Mouse (Mus musculus): ENCODE measurements around the gene Gm20388. TPM values are rescaled to one million over a fixed set of nuclear protein-coding genes. Genes with fewer than 3 reads are reported as not detected.
A peak's percentile ranks its signal among the peaks of the same experiment; 100 is the strongest.

Gene Gm20388
- polyA plus RNA-seq, 1 experiment from 2014 or later = not detected

GRCm38 (mm10) chr8:121164017-121164469, 1253.4 kb downstream of the Gm20388 start:
- no peak overlapping the region for H3K4me2 ChIP-seq (replicated peaks; ENCODE audit: low read depth, low read length)
- ATAC-seq (ENCODE audit: low FRiP score, low TSS enrichment) = peak; percentile 56; the same call in 1 of the 2 replicates
- H3K27me3 ChIP-seq (ENCODE audit: control insufficient read depth, insufficient read depth, low read length) = no peaks in the 10 kb centered on the region
- H3K27ac ChIP-seq (ENCODE audit: low read depth, low read length) = no peak overlapping the region
- no peak overlapping the region for H3K9ac ChIP-seq (ENCODE audit: low read depth, low read length)
- 53% methylated on average over 8 of the region's 8 CpGs for WGBS
- H3K4me3 ChIP-seq (ENCODE audit: low read length) = no peak overlapping the region
- H3K4me1 ChIP-seq (ENCODE audit: control insufficient read depth, insufficient read depth, low read length) = peaks cover 18% of the 10 kb centered on the region
- H3K9me3 ChIP-seq (ENCODE audit: control insufficient read depth, low read length) = no peaks in the 10 kb centered on the region
- H3K36me3 ChIP-seq (ENCODE audit: control insufficient read depth, insufficient read depth, low read length) = no peaks in the 10 kb centered on the region

GRCm38 (mm10) chr8:121168033-121168432, 1257.4 kb downstream of the Gm20388 start:
- Histone ChIP-seq H3K4me3 (ENCODE audit: low read length) (no peak overlapping the region), H3K27ac (ENCODE audit: low read depth, low read length) (no peak overlapping the region), H3K27me3 (ENCODE audit: control insufficient read depth, insufficient read depth, low read length) (no peaks in the 10 kb centered on the region), H3K4me1 (ENCODE audit: control insufficient read depth, insufficient read depth, low read length) (peaks cover 26% of the 10 kb centered on the region), H3K9ac (ENCODE audit: low read depth, low read length) (no peak overlapping the region), H3K4me2 (replicated peaks; ENCODE audit: low read depth, low read length) (no peak overlapping the region), H3K9me3 (ENCODE audit: control insufficient read depth, low read length) (no peaks in the 10 kb centered on the region), H3K36me3 (ENCODE audit: control insufficient read depth, insufficient read depth, low read length) (no peaks in the 10 kb centered on the region)
- WGBS = 74% methylated on average over 5 of the region's 5 CpGs
- no peak for ATAC-seq (ENCODE audit: low FRiP score, low TSS enrichment)

- Histone ChIP-seq H3K4me1 (ENCODE audit: control insufficient read depth, insufficient read depth, low read length) (peaks cover 28% of the 10 kb centered on the region), H3K9ac (ENCODE audit: low read depth, low read length) (no peak overlapping the region), H3K9me3 (ENCODE audit: control insufficient read depth, low read length) (no peaks in the 10 kb centered on the region), H3K27me3 (ENCODE audit: control insufficient read depth, insufficient read depth, low read length) (no peaks in the 10 kb centered on the region), H3K27ac (ENCODE audit: low read depth, low read length) (peak overlapping the region; percentile 32; the same call in 1 of the 2 replicates), H3K4me3 (ENCODE audit: low read length) (no peak overlapping the region), H3K36me3 (ENCODE audit: control insufficient read depth, insufficient read depth, low read length) (no peaks in the 10 kb centered on the region), H3K4me2 (replicated peaks; ENCODE audit: low read depth, low read length) (no peak overlapping the region)
- peak; percentile 16; the same call in 1 of the 2 replicates for ATAC-seq (ENCODE audit: low FRiP score, low TSS enrichment)
- WGBS = 19% methylated on average over 7 of the region's 7 CpGs
Observed at GRCm38 (mm10) chr8:121170116-121170515, 1259.5 kb downstream of the Gm20388 start.

GRCm38 (mm10) chr8:121170626-121171552, 1260.2 kb downstream of the Gm20388 start:
- WGBS = 49% methylated on average over 27 of the region's 27 CpGs
- H3K9me3 ChIP-seq (ENCODE audit: control insufficient read depth, low read length) = no peaks in the 10 kb centered on the region
- H3K4me2 ChIP-seq (replicated peaks; ENCODE audit: low read depth, low read length) = no peak overlapping the region
- no peak overlapping the region for H3K27ac ChIP-seq (ENCODE audit: low read depth, low read length)
- no peak overlapping the region for H3K9ac ChIP-seq (ENCODE audit: low read depth, low read length)
- H3K27me3 ChIP-seq (ENCODE audit: control insufficient read depth, insufficient read depth, low read length) = no peaks in the 10 kb centered on the region
- H3K4me3 ChIP-seq (ENCODE audit: low read length) = no peak overlapping the region
- no peaks in the 10 kb centered on the region for H3K36me3 ChIP-seq (ENCODE audit: control insufficient read depth, insufficient read depth, low read length)
- H3K4me1 ChIP-seq (ENCODE audit: control insufficient read depth, insufficient read depth, low read length) = peaks cover 36% of the 10 kb centered on the region
- ATAC-seq (ENCODE audit: low FRiP score, low TSS enrichment) = no peak

GRCm38 (mm10) chr8:121172567-121172966, 1261.9 kb downstream of the Gm20388 start:
- 41% methylated on average over 8 of the region's 8 CpGs for WGBS
- Histone ChIP-seq H3K27ac (ENCODE audit: low read depth, low read length) (no peak overlapping the region), H3K9ac (ENCODE audit: low read depth, low read length) (no peak overlapping the region), H3K9me3 (ENCODE audit: control insufficient read depth, low read length) (no peaks in the 10 kb centered on the region), H3K4me1 (ENCODE audit: control insufficient read depth, insufficient read depth, low read length) (peaks cover 43% of the 10 kb centered on the region), H3K4me3 (ENCODE audit: low read length) (no peak overlapping the region), H3K4me2 (replicated peaks; ENCODE audit: low read depth, low read length) (no peak overlapping the region), H3K27me3 (ENCODE audit: control insufficient read depth, insufficient read depth, low read length) (no peaks in the 10 kb centered on the region), H3K36me3 (ENCODE audit: control insufficient read depth, insufficient read depth, low read length) (no peaks in the 10 kb centered on the region)
- ATAC-seq (ENCODE audit: low FRiP score, low TSS enrichment) = no peak

- Histone ChIP-seq H3K36me3 (ENCODE audit: control insufficient read depth, insufficient read depth, low read length) (no peaks in the 10 kb centered on the region), H3K9me3 (ENCODE audit: control insufficient read depth, low read length) (no peaks in the 10 kb centered on the region), H3K27ac (ENCODE audit: low read depth, low read length) (peak overlapping the region; percentile 78; the same call in 1 of the 2 replicates), H3K27me3 (ENCODE audit: control insufficient read depth, insufficient read depth, low read length) (no peaks in the 10 kb centered on the region), H3K9ac (ENCODE audit: low read depth, low read length) (no peak overlapping the region), H3K4me1 (ENCODE audit: control insufficient read depth, insufficient read depth, low read length) (peaks cover 43% of the 10 kb centered on the region), H3K4me2 (replicated peaks; ENCODE audit: low read depth, low read length) (no peak overlapping the region; the same call in 1 of the 2 replicates), H3K4me3 (ENCODE audit: low read length) (no peak overlapping the region)
- 54% methylated on average over 10 of the region's 10 CpGs for WGBS
- no peak; the same call in 1 of the 2 replicates for ATAC-seq (ENCODE audit: low FRiP score, low TSS enrichment)
Observed at GRCm38 (mm10) chr8:121174178-121174577, 1263.5 kb downstream of the Gm20388 start.

- Histone ChIP-seq H3K27me3 (ENCODE audit: control insufficient read depth, insufficient read depth, low read length) (no peaks in the 10 kb centered on the region), H3K9ac (ENCODE audit: low read depth, low read length) (0 out of 2 replicates have a peak overlapping the region, but pooled peaks have one; percentile 9), H3K4me2 (replicated peaks; ENCODE audit: low read depth, low read length) (peak overlapping the region; percentile 8), H3K9me3 (ENCODE audit: control insufficient read depth, low read length) (no peaks in the 10 kb centered on the region), H3K27ac (ENCODE audit: low read depth, low read length) (peak overlapping the region; percentile 78), H3K4me1 (ENCODE audit: control insufficient read depth, insufficient read depth, low read length) (peaks cover 40% of the 10 kb centered on the region), H3K4me3 (ENCODE audit: low read length) (no peak overlapping the region), H3K36me3 (ENCODE audit: control insufficient read depth, insufficient read depth, low read length) (no peaks in the 10 kb centered on the region)
- no peak for ATAC-seq (ENCODE audit: low FRiP score, low TSS enrichment)
- 24% methylated on average over 29 of the region's 30 CpGs for WGBS
Observed at GRCm38 (mm10) chr8:121174721-121175539, 1264.3 kb downstream of the Gm20388 start.

- peak overlapping the region; percentile 8 for H3K4me2 ChIP-seq (replicated peaks; ENCODE audit: low read depth, low read length)
- peak overlapping the region; percentile 6 for H3K27ac ChIP-seq (ENCODE audit: low read depth, low read length)
- no peak overlapping the region for H3K4me3 ChIP-seq (ENCODE audit: low read length)
- 48% methylated on average over 8 of the region's 8 CpGs for WGBS
- peaks cover 38% of the 10 kb centered on the region for H3K4me1 ChIP-seq (ENCODE audit: control insufficient read depth, insufficient read depth, low read length)
- no peaks in the 10 kb centered on the region for H3K9me3 ChIP-seq (ENCODE audit: control insufficient read depth, low read length)
- H3K36me3 ChIP-seq (ENCODE audit: control insufficient read depth, insufficient read depth, low read length) = no peaks in the 10 kb centered on the region
- H3K27me3 ChIP-seq (ENCODE audit: control insufficient read depth, insufficient read depth, low read length) = no peaks in the 10 kb centered on the region
- H3K9ac ChIP-seq (ENCODE audit: low read depth, low read length) = 0 out of 2 replicates have a peak overlapping the region, but pooled peaks have one; percentile 9
- peak; percentile 17; the same call in 1 of the 2 replicates for ATAC-seq (ENCODE audit: low FRiP score, low TSS enrichment)
Observed at GRCm38 (mm10) chr8:121175540-121176090, 1265.0 kb downstream of the Gm20388 start.
